In genomic region chr12:16893656-16894395, GRCm38 (mm10) we compare ENCODE assay signal across 8 mouse cellular contexts. TPM values are rescaled to one million over a fixed set of nuclear protein-coding genes. Genes with fewer than 3 reads are reported as not detected.
DNase-seq lines count a peak whose midpoint lies in the region; ATAC-seq and TF ChIP-seq lines count a peak whose summit lies in the region.

No protein-coding gene starts in this region.

- no peaks in the 10 kb centered on the region for H3K27me3 ChIP-seq in intestine, postnatal 0 days (replicated peaks; ENCODE audit: control insufficient read depth, insufficient read depth, low read length)
- no peaks in the 10 kb centered on the region for H3K27me3 ChIP-seq in midbrain, embryonic 13.5 days

- peak overlapping the region; percentile 81 for H3K4me2 ChIP-seq in intestine, postnatal 0 days (replicated peaks; ENCODE audit: low read depth)
- peak overlapping the region; percentile 86 for H3K4me2 ChIP-seq in midbrain, embryonic 13.5 days (replicated peaks)

- no peaks in the 10 kb centered on the region for H3K9me3 ChIP-seq in intestine, postnatal 0 days (ENCODE audit: control insufficient read depth)
- H3K9me3 ChIP-seq in midbrain, embryonic 13.5 days = no peaks in the 10 kb centered on the region

- peak overlapping the region; percentile 92 for H3K9ac ChIP-seq in intestine, postnatal 0 days (ENCODE audit: low read depth, low read length)
- H3K9ac ChIP-seq in midbrain, embryonic 13.5 days (replicated peaks) = peak overlapping the region; percentile 94

- under 1% methylated on average over 18 of the region's 18 CpGs for WGBS in intestine, postnatal 0 days
- 5% methylated on average over 18 of the region's 18 CpGs for WGBS in midbrain, embryonic 13.5 days

- no peaks in the 10 kb centered on the region for H3K4me1 ChIP-seq in intestine, postnatal 0 days (replicated peaks; ENCODE audit: control insufficient read depth, insufficient read depth, low read length)
- peaks cover 32% of the 10 kb centered on the region for H3K4me1 ChIP-seq in midbrain, embryonic 13.5 days (replicated peaks)

- no peaks in the 10 kb centered on the region for H3K36me3 ChIP-seq in intestine, postnatal 0 days (ENCODE audit: control insufficient read depth, insufficient read depth)
- H3K36me3 ChIP-seq in midbrain, embryonic 13.5 days = no peaks in the 10 kb centered on the region

- peak overlapping the region; percentile 79 for H3K4me3 ChIP-seq in intestine, postnatal 0 days (ENCODE audit: low read depth, low read length)
- H3K4me3 ChIP-seq in midbrain, embryonic 13.5 days (replicated peaks) = peak overlapping the region; percentile 92

- TF ChIP-seq CTCF in intestine, postnatal 0 days (IDR thresholded peaks at IDR 0.05; ENCODE audit: low read depth) = no peak

- peak; percentile 70; the same call in 1 of the 2 replicates for ATAC-seq in intestine, postnatal 0 days
- no peak for ATAC-seq in midbrain, embryonic 13.5 days

- DNase-seq in urinary bladder, postnatal 14 days (ENCODE audit: low spot score) = peak; percentile 64
- DNase-seq in urinary bladder, postnatal 10 days (ENCODE audit: low spot score) = no peak
- DNase-seq in fibroblast of lung, adult 2 months (ENCODE audit: low read depth) = peak; percentile 41
- DNase-seq in frontal cortex, postnatal 10 days (ENCODE audit: low spot score in 2 of 2) = no peak
- no peak for DNase-seq in gastrocnemius, postnatal 25 days
- no peak for DNase-seq in right cerebral cortex, postnatal 36 days (ENCODE audit: low spot score in 2 of 2)

- H3K27ac ChIP-seq in intestine, postnatal 0 days (ENCODE audit: low read depth, low read length) = peak overlapping the region; percentile 100
- H3K27ac ChIP-seq in midbrain, embryonic 13.5 days = peak overlapping the region; percentile 95

RNA-seq across cellular contexts. Expression of gene Rock2, which starts 0.9 kb away (rescaled TPM):
- 13.3 and 16.9 TPM in 2 replicates for polyA plus RNA-seq in intestine, postnatal 0 days (2015; fragmentation: Nextera tagmentation; extraction: Ambion mirVana)
- polyA plus RNA-seq in midbrain, embryonic 13.5 days (2015; fragmentation: Nextera tagmentation; extraction: Ambion mirVana) = 14.4 and 15.7 TPM in 2 replicates
- 10 to 100 TPM; 59.4 to 89.8 TPM for total RNA-seq in gastrocnemius, postnatal 25 days (2021)

Comparison
In these comparisons a context has a peak if more than half of its experiments do, and no peak if none do; other contexts are left out.
1. DNase-seq: peak in urinary bladder, postnatal 14 days (single experiment) and fibroblast of lung, adult 2 months (single experiment); none in urinary bladder, postnatal 10 days (single experiment), frontal cortex, postnatal 10 days (0 of 2), gastrocnemius, postnatal 25 days (single experiment) and right cerebral cortex, postnatal 36 days (0 of 2).